Mouse (Mus musculus) right cerebral cortex, adult 2 months (tissue): ENCODE results near the gene Sfmbt1.

Source experiments
- DNase-seq, 2 experiments: peaks; one replicate each; pipeline ENCODE4 v3.0.0; 2021 to 2022; ENCODE audit warnings: low spot score in 2 of 2

Gene Sfmbt1

DNA sequence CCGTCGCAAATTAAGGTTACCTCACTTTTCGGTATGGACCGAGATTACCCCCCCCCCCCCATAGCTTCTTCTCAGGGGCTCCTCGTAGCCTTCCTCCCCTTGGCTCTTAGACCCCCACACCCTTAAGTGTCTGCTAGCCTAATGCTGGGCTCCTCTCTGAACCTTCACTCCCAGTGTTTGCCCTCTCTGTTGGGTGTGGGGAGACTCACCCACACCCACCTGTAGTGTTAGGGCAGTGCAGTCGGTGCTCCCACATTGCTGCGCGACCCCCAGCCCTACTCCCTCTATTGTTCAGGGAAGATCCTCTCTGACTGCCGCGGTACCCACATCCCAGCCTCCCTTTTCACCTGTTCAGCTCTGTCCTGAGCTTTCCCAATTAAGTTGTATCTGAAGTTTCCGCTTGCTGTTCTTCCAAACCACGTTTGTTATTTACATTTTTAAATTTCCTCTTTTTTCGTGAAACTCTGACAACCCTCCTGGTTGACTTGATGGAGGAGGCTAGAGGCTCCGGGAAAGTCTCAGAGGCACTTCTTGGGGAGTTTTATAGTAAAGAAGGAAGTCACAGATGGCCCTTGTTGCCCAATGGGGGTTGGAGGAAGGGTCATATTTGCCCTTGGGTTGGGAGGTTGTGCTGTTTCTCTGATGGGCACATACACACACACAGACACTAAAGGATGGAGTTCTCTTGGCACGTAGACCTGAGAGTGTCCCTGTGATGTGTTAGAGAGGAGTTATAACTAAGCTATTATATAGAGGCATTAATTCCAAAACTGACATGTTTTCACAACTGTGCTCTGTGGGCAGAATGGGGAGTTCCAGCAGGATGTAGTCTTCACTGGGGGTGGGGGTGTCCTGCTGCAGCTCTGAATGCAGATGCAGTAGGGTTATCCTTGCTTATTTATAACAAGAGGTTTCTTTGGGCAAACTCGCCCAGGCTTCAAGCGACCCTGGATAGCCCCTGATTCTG is 111.8 kb downstream of the Sfmbt1 start:
- no peak for DNase-seq

DNA sequence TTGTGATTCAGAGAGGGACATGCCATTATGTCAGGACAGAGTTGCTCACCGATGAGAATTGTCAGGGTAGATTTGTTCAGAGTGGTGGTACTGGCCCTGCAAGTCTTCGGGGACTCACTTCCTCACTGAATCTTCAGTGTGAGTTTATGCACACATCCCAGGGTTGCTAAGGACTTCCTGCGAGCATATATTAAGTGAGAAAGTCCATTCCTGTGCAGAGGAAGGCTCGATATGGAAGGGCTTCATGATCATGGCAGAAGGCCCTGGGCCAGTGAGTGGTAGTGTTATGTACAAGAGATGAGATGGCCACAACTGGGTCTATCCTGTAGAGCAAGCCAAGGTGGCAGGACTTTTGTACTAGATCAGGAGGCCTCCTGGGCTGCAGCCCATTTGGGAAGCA is 112.8 kb downstream of the Sfmbt1 start:
- DNase-seq: no peak

DNA sequence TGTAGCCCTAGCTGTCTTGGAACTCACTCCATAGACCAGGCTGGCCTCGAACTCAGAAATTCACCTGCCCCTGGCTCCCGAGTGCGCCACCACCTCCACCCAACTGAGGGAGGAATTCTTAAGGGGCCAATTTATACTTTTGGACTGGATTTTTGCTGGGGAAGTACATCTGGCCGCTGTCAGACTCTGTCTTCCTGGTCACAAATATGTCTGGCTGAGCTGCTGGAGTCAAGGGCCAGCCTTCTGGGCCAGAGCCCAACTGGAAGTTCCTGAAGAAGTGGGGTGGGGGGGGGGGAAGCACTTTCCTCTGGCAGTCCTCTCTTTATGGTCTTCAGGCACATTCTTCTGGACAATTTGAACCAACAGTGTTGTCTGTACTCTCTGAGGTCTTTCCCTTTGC is 113.4 kb downstream of the Sfmbt1 start:
- DNase-seq: no peak

DNA sequence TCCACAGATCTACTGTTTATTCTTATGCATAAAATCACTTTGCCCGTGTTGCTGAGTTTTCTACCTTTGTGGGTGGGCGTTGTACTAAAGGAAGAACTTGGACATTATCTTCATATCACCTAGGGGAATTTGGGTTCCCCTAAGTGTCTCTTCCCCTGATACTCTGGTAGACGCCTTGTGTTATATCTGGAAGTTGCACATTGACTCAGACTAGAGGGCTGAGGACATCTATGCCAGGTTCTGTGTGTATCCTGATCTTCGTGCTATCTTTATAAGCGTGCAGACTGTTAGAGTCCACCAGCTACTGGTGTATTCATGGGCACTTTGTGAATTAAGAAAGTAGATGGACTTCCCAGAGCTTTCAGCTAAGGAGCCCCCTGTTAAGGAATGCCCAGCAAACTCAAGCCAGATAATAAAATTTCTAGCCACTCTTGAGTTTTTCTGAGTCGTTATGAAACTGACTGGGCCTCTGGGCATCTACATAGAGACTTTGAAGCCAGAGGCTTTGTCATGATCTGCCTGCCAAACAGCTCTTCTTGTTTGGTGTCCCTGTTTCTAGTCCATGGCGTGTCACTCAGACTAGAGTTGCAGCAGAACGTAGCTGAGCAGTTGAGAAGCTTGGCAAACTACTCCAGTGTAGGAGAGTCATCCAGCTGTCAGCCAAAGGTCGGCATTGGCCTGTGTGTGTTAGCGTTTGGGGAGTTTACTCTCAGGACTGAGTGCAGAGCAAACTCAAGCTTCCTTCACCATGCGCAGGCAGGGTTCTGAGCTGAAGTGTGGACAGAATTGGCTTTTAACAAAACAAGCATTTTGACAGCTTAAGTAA is 114.2 kb downstream of the Sfmbt1 start:
- no peak for DNase-seq

DNA sequence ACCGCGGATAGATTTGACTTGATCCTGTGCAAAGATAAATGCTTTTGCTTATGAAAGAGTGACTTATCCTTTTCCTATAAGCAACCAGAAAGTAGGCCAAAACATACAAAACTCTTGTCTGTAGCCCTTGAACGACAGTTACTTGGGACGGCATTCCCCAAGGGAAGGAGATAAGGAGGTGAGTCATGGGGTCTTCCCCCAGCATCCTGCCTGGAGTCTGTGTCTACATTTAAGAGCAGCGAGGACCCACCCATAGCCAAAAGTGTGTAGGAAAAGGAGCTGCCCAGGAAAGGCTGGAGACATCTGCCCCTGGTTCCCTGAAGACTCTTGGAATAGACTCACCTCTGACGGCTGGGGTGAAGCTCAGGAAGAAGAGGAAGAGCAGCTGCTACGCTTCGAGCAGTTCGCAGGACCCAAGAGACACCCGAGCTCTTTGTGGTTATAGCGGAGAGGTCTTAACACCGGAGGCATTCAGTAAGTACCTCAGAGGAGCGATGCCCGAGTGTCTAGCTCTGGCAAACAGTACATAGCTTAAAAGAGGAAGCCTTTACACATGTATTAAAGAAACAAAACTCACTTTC is 122.9 kb downstream of the Sfmbt1 start:
- DNase-seq: no peak

DNA sequence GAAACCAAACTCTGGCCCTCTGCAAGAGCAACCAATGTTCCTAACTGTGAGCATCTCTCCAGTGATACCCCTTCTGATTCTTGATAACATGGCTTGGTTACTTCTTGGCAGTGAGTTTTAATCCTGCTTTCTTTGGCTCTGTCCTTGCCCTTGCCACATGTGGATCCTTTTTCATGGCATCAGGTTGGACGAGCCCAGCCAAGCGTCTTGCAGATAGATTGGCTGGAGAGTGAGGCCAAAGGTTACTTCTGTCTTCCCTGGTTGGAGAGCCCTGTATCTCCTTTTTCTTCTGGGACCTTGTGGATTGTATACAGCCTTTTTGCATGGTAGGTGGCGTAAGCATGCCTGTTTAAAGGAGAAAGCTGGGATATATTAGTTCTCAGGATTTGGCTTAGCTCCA is 129.1 kb downstream of the Sfmbt1 start:
- DNase-seq: no peak

DNA sequence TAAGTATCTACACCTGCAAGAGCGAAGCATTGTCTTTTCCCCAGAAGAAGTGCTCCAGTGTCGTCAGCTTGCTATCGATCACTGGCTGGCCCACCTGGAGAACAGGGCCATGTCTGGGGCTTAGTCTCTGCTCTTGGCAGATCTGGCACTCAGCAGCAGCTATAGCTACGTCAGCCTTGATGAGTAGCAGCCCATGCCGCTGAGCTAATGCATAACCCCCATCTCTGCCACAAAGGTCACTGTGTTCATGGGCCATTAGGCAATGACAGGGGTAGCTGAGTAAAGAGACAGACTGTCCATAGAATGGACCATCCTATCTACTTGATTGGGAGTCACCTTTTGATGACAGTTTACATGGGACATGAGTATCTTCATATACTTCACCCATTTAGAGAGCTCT is 135.9 kb downstream of the Sfmbt1 start:
- DNase-seq: no peak

DNA sequence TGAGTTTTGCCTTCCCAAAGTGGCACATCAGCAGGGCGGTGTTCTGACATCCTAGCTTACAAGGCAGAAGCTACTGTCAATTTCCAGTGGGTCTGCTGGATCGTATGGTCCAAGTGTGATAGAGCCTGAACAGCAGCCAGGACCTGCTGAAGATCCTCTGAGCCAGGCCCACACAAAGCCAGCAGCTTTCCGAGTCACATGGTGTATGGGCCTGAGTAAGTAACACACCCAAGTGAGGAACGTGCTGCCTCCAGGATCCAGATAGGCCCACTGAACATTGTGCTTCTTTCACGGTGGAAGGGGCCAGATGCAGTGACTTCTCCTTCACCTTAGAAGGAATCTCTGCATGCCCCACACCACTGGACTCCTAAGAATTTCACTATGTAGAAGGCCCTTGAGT is 137.7 kb downstream of the Sfmbt1 start:
- DNase-seq: no peak

DNA sequence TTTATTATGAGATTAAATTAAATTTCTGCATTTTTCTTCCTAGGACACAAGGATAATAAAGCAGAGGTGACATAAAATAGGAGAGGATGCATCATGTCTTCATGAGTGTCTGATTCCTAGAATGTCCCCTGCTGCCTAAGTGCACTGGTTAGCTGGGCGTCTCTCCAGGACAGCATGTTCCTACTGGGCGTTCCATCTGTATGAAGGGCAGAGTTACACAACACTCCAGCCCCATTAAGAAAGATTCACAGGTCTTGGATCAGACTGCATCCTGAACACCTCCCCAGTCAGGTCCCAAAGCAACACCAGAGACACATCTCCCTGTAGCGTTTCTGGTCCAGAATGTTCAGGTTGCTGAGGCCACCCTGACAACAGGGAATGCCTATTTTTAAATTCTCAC is 140.7 kb downstream of the Sfmbt1 start:
- no peak for DNase-seq

DNA sequence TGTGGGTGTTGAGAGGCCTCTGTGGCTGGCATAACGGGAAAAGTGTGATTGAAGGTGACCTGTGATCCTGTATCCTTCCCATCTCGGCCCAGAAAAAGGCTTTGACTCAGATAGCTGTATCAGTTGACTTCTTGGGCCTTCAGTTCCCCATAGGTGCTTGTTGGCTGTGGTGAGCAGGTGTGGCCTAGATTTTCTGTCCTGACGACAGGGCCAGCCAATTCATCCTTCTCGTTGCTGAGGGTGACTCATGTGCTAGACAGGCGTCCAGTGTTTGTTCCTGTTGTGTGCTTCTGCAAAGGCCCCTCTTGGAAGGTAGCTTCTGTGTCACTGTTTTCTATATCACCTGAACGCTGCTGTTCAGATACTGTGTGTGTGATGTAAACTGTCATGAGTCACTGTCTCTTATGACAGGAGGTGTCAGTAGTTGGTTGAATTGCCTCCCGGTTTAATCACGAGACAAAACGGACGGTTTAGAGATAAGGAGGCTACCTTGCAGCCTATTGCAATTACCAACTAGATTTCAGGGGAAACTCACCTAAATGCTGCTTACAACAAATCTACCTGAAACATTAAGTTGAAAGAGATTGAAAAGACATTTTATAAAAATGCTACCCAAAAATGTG is 142.3 kb downstream of the Sfmbt1 start:
- peak in 1 of 2 experiments; percentile 35 for DNase-seq

DNA sequence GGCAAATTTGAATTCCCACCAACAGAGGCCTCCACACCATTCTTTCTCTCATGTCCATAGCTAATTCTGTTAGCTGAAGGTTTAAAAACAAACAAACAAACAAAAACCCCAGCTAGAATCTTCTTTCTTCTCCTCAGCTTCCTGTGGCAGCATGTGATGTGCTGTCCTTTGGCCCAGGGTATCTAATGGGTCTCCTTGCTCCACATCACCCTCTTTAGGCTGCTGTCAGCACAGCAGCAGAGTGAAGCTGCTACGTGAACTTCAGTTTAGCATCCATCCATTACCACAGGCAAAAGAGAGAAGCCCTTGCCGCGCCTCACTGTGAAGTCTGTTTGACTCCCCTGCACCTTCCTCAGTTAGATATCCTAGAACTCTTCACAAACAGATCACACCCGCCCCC is 143.3 kb downstream of the Sfmbt1 start:
- DNase-seq: no peak

DNA sequence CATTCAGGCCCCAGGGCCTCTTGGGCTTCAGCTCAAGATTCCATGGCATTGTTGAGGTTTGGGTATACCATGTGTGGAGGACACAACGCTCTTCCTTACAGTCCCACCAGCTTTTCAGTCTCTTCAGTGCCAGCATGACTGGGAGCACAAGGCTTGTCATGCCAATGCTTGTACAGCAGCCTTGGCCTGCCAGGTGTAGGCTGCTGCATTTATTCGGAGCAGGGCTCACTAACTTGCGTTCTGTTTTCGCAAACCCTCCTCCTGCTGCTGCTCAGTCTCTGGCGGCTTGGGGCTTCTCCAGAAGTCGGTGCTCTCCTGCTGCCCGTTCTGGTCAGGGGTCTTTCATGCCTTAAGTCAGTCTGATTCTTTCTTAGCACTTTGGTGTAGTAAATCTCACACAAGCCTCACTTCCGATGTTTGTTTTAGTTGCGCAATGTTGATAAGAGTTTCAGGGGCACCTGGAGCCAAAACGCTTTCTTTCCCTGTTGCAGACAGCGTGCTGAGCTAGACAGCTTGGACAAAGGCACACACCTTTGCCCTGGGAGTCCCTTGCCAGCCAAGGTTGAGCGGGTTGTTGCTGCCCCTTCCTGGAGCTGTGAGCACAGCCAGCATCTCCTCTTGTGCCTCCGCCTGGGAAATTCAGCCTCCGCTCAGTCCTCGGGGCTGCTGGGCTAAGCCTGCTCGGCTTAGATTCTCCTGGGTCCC is 146.9 kb downstream of the Sfmbt1 start:
- no peak for DNase-seq

DNA sequence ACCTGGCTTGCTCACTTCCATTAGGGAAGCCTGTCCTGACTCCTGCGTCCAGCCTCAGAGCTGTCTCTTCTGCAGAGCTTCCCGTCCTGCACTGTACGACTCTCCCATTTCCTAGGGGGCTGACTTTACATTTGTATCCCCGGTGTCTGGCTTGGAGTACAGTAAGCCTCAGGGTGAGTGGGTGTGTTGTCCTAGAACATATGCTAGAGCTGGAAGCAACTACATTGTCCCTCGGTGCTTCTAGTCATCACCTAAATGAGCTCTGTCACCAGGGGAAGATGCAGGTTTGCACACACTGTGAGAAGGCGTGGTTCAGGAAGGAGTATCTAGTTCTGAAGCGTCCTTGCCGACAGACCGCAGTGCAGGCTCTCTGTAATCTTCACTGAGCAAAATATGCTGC is 147.7 kb downstream of the Sfmbt1 start:
- no peak for DNase-seq

DNA sequence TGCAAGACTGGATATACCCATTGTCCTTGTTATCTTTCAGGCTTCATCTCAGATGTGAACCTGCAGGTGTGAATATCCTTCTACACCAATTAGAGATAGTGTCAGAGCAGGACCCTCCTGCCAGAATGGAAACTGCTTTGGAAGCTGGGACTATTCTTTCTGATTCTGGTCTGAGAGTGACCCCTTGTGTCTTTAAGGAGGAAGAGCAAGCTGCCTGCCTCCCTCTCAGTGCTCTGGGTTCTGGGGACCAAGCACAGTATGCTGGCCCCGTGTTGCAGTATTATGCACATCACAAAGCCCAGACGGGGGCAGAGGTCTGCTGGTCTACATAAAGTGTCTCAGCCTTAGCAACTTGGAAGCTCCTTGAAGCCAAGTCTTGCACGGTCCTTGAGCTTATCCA is 150.7 kb downstream of the Sfmbt1 start:
- DNase-seq: no peak

DNA sequence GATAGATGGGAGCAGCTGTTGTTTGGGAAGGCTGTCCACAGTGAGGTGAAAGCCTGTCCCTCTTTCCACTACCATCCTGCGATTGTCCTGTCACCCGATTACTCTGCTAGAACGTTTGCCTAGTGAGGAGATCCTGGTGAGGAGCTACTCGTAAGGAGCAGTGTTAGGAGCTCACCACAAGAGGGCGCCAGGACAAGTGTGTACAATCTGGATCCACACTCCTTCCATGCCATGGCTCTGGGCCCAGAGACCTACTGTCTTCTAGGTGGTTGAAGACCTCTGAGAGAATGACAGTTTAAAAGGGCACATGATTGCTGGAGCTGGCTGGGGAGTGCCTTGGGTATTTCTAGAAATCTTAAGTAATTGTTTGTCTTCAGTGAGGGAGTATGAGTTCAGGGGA is 152.4 kb downstream of the Sfmbt1 start:
- peak; percentile 74 to 78 for DNase-seq

DNA sequence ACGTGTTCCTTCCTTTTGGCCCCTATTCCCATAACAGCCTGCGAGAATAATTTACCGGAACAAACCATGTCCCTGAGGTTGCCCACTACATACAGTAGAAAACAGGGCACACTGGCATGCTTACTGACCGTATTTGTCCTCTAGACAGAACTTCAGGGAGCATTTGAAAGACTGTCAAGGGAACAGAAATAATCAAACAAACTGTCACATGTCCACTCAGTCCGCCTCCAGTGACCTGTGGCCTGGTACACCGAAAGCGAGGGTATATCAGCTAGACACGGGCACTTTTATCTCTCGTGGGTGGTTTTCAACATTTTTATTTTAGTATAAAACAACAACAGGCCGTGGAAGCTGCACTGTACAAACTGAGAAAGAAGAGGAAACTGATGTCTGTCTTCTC is 154.2 kb downstream of the Sfmbt1 start:
- DNase-seq: no peak

DNA sequence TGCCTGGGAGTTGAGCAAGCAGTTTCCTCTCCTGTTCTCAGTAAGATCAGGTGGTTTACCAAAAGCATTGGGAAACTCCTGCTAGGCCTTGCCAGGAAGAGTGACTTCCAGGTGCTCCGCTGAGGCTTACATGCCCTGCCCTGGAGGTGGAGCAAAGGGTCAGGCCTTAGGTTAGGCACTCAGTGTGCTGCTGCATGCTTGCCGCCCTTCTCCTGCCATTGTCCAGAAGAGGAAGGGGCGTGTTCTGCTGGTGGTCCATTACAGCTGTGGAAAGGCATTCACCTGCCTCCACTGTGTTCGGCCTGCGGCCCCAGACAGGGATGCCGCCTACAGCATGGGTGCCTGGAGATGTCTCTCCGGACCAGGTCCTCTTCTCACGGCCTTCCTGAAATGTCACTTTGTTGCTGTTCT is 154.7 kb downstream of the Sfmbt1 start:
- DNase-seq: no peak

DNA sequence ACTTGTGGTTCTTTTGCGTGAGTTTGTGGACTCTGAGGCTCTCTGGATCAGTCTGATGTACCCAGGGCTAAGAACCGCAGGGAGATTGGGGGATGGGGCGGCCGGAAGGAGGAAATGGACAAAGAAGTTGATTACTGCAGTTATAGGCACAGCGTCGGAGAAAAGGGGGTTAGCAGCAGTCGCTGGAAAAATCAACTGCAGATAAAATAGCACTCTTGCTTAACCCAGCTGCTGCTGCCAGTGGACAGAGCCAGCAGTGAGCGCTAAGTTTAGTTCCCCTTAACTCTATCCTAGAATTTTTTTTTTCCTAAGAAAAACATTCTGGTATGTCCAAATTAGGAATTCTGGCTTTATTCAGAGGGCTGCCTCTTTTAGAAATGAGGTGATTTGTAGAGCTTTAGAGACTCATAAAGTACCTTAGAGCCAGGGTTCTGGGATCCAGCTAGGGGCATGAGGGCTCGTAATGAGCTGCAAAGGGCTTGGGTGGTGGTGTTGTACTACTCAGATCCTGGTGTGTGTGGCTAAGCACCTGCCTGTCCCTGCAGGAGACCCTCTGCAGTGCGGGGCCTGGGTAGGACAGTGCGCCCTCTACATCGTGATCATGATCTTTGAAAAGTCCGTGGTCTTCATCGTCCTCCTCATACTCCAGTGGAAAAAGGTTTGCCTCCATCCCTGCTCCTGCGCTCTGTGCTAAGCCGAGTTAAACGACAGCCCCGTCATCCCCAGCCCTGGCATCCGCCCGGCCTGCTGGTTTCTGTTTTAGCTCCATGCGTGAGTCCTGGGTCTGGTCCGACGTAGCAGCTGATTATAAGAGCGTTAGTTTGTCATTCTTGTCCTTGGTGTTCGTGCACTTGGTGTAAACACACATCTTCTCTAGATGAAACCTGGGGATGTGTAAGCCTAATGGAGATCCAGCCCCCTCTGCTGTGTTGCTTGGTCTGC is 155.8 kb downstream of the Sfmbt1 start:
- DNase-seq: peak in 1 of 2 experiments; percentile 30
